Mouse (Mus musculus) liver, postnatal 0 days (tissue): Measurements from ENCODE around the gene Dnmt1.

Source experiments
- CTCF ChIP-seq: sonication (generic); IDR thresholded peaks from 2 replicates; pipeline ENCODE4 v1.5.1; 2016; ENCODE audit warnings: antibody characterized with exemption, low read depth
- EP300 ChIP-seq: IDR thresholded peaks from 2 replicates; pipeline ENCODE4 v1.6.1; 2016; ENCODE audit warnings: antibody characterized with exemption, low read depth, mild to moderate bottlenecking

GRCm38 (mm10) chr9:20892104-20892653 is 67.5 kb downstream of the Dnmt1 start:
- TF ChIP-seq CTCF (no peak), EP300 (no peak)
